Comparison of ENCODE assay signal across 13 mouse cellular contexts in the genomic region with DNA sequence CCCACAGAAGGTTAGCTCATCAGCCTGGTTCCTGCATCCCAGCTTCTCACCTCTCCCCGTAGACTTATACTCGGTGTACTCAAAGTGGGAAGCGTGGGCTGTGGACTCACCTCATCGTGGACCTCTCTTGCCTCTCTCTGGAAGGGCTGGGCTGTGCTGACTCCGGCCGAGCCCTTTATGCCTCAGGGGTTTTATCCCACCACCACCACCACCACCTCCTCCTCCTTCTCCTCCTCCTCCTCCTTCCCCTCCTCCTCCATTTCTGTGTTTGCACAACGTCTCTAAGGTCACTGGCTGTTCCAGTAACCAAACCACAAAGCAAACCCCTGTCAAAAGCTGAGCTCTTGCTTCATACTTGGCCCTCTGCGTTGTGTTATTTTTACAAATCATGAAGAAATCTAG. TPM values are rescaled to one million over a fixed set of nuclear protein-coding genes. Genes with fewer than 3 reads are reported as not detected.
A peak's percentile ranks its signal among the peaks of the same experiment; 100 is the strongest.
DNase-seq lines count a peak whose midpoint lies in the region; ATAC-seq and TF ChIP-seq lines count a peak whose summit lies in the region.
"Had no signal": no experiment of that assay in that cellular context is flagged by ENCODE, and none has a peak within 500 bp of the region (broad histone marks: within the 10 kb centered on the region; RNA-seq: fewer than 3 reads in every experiment).

A gene (minus strand): TSS at position 273 of the 402 bp plus-strand sequence.

- H3K4me2 ChIP-seq in lung, embryonic 16.5 days (ENCODE audit: low read depth, low read length): no peak within 1 kb of the TSS
- no peak within 1 kb of the TSS for H3K4me2 ChIP-seq in stomach, postnatal 0 days (replicated peaks; ENCODE audit: low read depth)
- no peak within 1 kb of the TSS for H3K4me2 ChIP-seq in forebrain, embryonic 12.5 days
- H3K4me2 ChIP-seq: forebrain, embryonic 13.5 days; heart, embryonic 11.5 days; limb, embryonic 13.5 days had no signal

- TF ChIP-seq EP300 in stomach, postnatal 0 days (optimal IDR thresholded peaks at IDR 0.05): no peak

- no peak for TF ChIP-seq CTCF in thymus, adult 2 months (IDR thresholded peaks at IDR 0.05; ENCODE audit: borderline replicate concordance, control insufficient read depth, extremely low read depth, insufficient read depth, low read length, poor library complexity)
- no peak for TF ChIP-seq CTCF in stomach, postnatal 0 days (IDR thresholded peaks at IDR 0.05; ENCODE audit: low read depth)

- H3K9me3 ChIP-seq in lung, embryonic 16.5 days (ENCODE audit: control insufficient read depth, low read length): no peaks in the 10 kb centered on the region
- H3K9me3 ChIP-seq in stomach, postnatal 0 days (ENCODE audit: control insufficient read depth, low read length): no peaks in the 10 kb centered on the region
- no peaks in the 10 kb centered on the region for H3K9me3 ChIP-seq in forebrain, embryonic 12.5 days
- H3K9me3 ChIP-seq: forebrain, embryonic 13.5 days; limb, embryonic 13.5 days had no signal

- WGBS in thymus, adult 2 months: 64% methylated on average over 8 of the region's 8 CpGs
- 50% methylated on average over 8 of the region's 8 CpGs for WGBS in lung, embryonic 16.5 days
- WGBS in stomach, postnatal 0 days: 41% methylated on average over 8 of the region's 8 CpGs
- WGBS in forebrain, embryonic 12.5 days: 73% methylated on average over 8 of the region's 8 CpGs

- H3K36me3 ChIP-seq in thymus, adult 2 months (ENCODE audit: control insufficient read depth, insufficient read depth, low read length): no peaks in the 10 kb centered on the region
- H3K36me3 ChIP-seq in lung, embryonic 16.5 days (ENCODE audit: control insufficient read depth, insufficient read depth, low read length): no peaks in the 10 kb centered on the region
- H3K36me3 ChIP-seq in stomach, postnatal 0 days (ENCODE audit: control insufficient read depth, insufficient read depth, low read length): no peaks in the 10 kb centered on the region
- no peaks in the 10 kb centered on the region for H3K36me3 ChIP-seq in forebrain, embryonic 12.5 days (replicated peaks)
- H3K36me3 ChIP-seq: limb, embryonic 13.5 days had no signal

- ATAC-seq in lung, embryonic 16.5 days (ENCODE audit: low read depth): peak; percentile 45; the same call in 1 of the 2 replicates
- ATAC-seq in stomach, postnatal 0 days (ENCODE audit: low FRiP score, low TSS enrichment): 0 out of 2 replicates have a peak, but pooled peaks have one; percentile 26
- ATAC-seq in forebrain, embryonic 12.5 days (ENCODE audit: low FRiP score): no peak
- no peak for ATAC-seq in cerebellum, adult (ENCODE audit: insufficient number of reproducible peaks, low FRiP score, low TSS enrichment)
- ATAC-seq: forebrain, embryonic 13.5 days; hindbrain, postnatal 0 days had no signal

- no peaks in the 10 kb centered on the region for H3K4me1 ChIP-seq in thymus, adult 2 months (replicated peaks; ENCODE audit: control insufficient read depth, insufficient read depth, low read length)
- H3K4me1 ChIP-seq in lung, embryonic 16.5 days (replicated peaks; ENCODE audit: control insufficient read depth, insufficient read depth, low read length): no peaks in the 10 kb centered on the region
- no peaks in the 10 kb centered on the region for H3K4me1 ChIP-seq in stomach, postnatal 0 days (replicated peaks; ENCODE audit: control insufficient read depth, insufficient read depth)
- no peaks in the 10 kb centered on the region for H3K4me1 ChIP-seq in forebrain, embryonic 12.5 days
- H3K4me1 ChIP-seq: forebrain, embryonic 13.5 days; limb, embryonic 13.5 days had no signal

- H3K27me3 ChIP-seq in thymus, adult 2 months (ENCODE audit: control insufficient read depth, insufficient read depth, low read length): no peaks in the 10 kb centered on the region
- H3K27me3 ChIP-seq in lung, embryonic 16.5 days (ENCODE audit: control insufficient read depth, insufficient read depth, low read depth, low read length): no peaks in the 10 kb centered on the region
- no peaks in the 10 kb centered on the region for H3K27me3 ChIP-seq in stomach, postnatal 0 days (ENCODE audit: control insufficient read depth, insufficient read depth, low read length)
- no peaks in the 10 kb centered on the region; the same call in 1 of the 2 replicates for H3K27me3 ChIP-seq in forebrain, embryonic 12.5 days
- H3K27me3 ChIP-seq: forebrain, embryonic 13.5 days; limb, embryonic 13.5 days had no signal

- no peak for TF ChIP-seq POLR2A in thymus, adult 2 months (IDR thresholded peaks at IDR 0.05; ENCODE audit: control insufficient read depth, extremely low read depth, insufficient read depth, low read length, poor library complexity)

- no peak within 1 kb of the TSS for H3K27ac ChIP-seq in thymus, adult 2 months (ENCODE audit: control insufficient read depth, insufficient read depth, low read length)
- H3K27ac ChIP-seq in lung, embryonic 16.5 days (ENCODE audit: low read length): peak within 1 kb of the TSS; percentile 30; the same call in 1 of the 2 replicates
- H3K27ac ChIP-seq in stomach, postnatal 0 days (replicated peaks): no peak within 1 kb of the TSS
- H3K27ac ChIP-seq in forebrain, embryonic 12.5 days: no peak within 1 kb of the TSS
- H3K27ac ChIP-seq: forebrain, embryonic 13.5 days; hindbrain, postnatal 0 days; layer of hippocampus, adult 2 months; limb, embryonic 13.5 days had no signal

- no peak within 1 kb of the TSS for H3K4me3 ChIP-seq in thymus, adult 2 months (ENCODE audit: control insufficient read depth, insufficient read depth, low read length)
- H3K4me3 ChIP-seq in lung, embryonic 16.5 days (ENCODE audit: low read length): no peak within 1 kb of the TSS
- no peak within 1 kb of the TSS for H3K4me3 ChIP-seq in stomach, postnatal 0 days (ENCODE audit: low read depth, low read length)
- no peak within 1 kb of the TSS for H3K4me3 ChIP-seq in forebrain, embryonic 12.5 days (replicated peaks)
- H3K4me3 ChIP-seq: forebrain, embryonic 13.5 days; layer of hippocampus, adult 2 months; limb, embryonic 13.5 days had no signal

- DNase-seq in thymus, adult 2 months: no peak
- no peak for DNase-seq in thymus, postnatal 25 days
- DNase-seq in gonadal fat pad, adult 2 months (ENCODE audit: low read depth): no peak
- DNase-seq in stomach, postnatal 0 days (ENCODE audit: low spot score): no peak
- DNase-seq in cerebellum, postnatal 14 days: no peak

- H3K9ac ChIP-seq in lung, embryonic 16.5 days (ENCODE audit: low read length): no peak within 1 kb of the TSS
- H3K9ac ChIP-seq in stomach, postnatal 0 days (ENCODE audit: low read length): no peak within 1 kb of the TSS
- H3K9ac ChIP-seq in forebrain, embryonic 12.5 days: no peak within 1 kb of the TSS
- H3K9ac ChIP-seq: forebrain, embryonic 13.5 days; limb, embryonic 13.5 days had no signal

RNA-seq across cellular contexts. Expression of the gene that starts here (rescaled TPM):
- polyA plus RNA-seq in thymus, adult 2 months (2012; rRNA removed): 45.3 and 53.6 TPM in 2 replicates
- 1,443 and 2,456 TPM in 2 replicates for polyA plus RNA-seq in gonadal fat pad, adult 2 months (2012; rRNA removed)
- polyA plus RNA-seq in lung, embryonic 16.5 days (2015; fragmentation: Nextera tagmentation; extraction: Ambion mirVana): 62.6 and 90.4 TPM in 2 replicates
- 5.0 and 8.4 TPM in 2 replicates for polyA plus RNA-seq in stomach, postnatal 0 days (2015; fragmentation: Nextera tagmentation; extraction: Ambion mirVana)
- 0.15 TPM in 1 of 2 replicates, not detected in the other for polyA plus RNA-seq in forebrain, embryonic 12.5 days (2016; fragmentation: Nextera tagmentation; extraction: Ambion mirVana)
- polyA plus RNA-seq: forebrain, embryonic 13.5 days had no signal

Comparison
In these comparisons a context has a peak if more than half of its experiments do, and no peak if none do; other contexts are left out.
1. RNA of the gene that starts here (polyA plus RNA-seq): 1,443 to 2,456 TPM in gonadal fat pad, adult 2 months; 62.6 to 90.4 TPM in lung, embryonic 16.5 days, 45.3 to 53.6 TPM in thymus, adult 2 months, 5.0 to 8.4 TPM in stomach, postnatal 0 days and 0.15 TPM in forebrain, embryonic 12.5 days; every median in the first group is over 10 times any median in the second.
2. ATAC-seq: peak in lung, embryonic 16.5 days (single experiment) and stomach, postnatal 0 days (single experiment); none in forebrain, embryonic 12.5 days (single experiment) and cerebellum, adult (single experiment).